In genomic region chr10:70373207-70373606, GRCm38 (mm10) we compare ENCODE assay signal across 17 mouse cellular contexts.
"Had no signal": no experiment of that assay in that cellular context is flagged by ENCODE, and none has a peak within 500 bp of the region (broad histone marks: within the 10 kb centered on the region; RNA-seq: fewer than 3 reads in every experiment).

No protein-coding gene starts in this region.

- H3K27ac ChIP-seq: limb, embryonic 10.5 days; limb, embryonic 13.5 days; liver, embryonic 12.5 days; liver, embryonic 15.5 days; macrophage; midbrain, embryonic 13.5 days; neural tube, embryonic 13.5 days had no signal

- H3K9ac ChIP-seq: limb, embryonic 13.5 days; liver, embryonic 12.5 days; liver, embryonic 15.5 days; midbrain, embryonic 13.5 days; neural tube, embryonic 13.5 days had no signal

- H3K4me2 ChIP-seq: limb, embryonic 13.5 days; liver, embryonic 12.5 days; liver, embryonic 15.5 days; midbrain, embryonic 13.5 days; neural tube, embryonic 13.5 days had no signal

- H3K36me3 ChIP-seq: limb, embryonic 10.5 days; limb, embryonic 13.5 days; liver, embryonic 12.5 days; liver, embryonic 15.5 days; midbrain, embryonic 13.5 days; neural tube, embryonic 13.5 days had no signal

- H3K27me3 ChIP-seq: limb, embryonic 13.5 days; liver, embryonic 12.5 days; liver, embryonic 15.5 days; midbrain, embryonic 13.5 days; neural tube, embryonic 13.5 days had no signal

- H3K9me3 ChIP-seq: limb, embryonic 10.5 days; limb, embryonic 13.5 days; liver, embryonic 15.5 days; midbrain, embryonic 13.5 days; neural tube, embryonic 13.5 days had no signal

- ATAC-seq: intestine, embryonic 16.5 days; liver, embryonic 12.5 days; midbrain, embryonic 13.5 days had no signal

- H3K4me3 ChIP-seq: limb, embryonic 10.5 days; limb, embryonic 13.5 days; liver, embryonic 12.5 days; liver, embryonic 15.5 days; midbrain, embryonic 13.5 days; neural tube, embryonic 13.5 days had no signal

- DNase-seq: kidney, adult 18-20 months; kidney, postnatal 14 days; kidney, postnatal 4 days; layer of hippocampus, postnatal 36 days; liver; lung, adult 18-20 months; retina, postnatal 1 day; thymus, adult 18-20 months; thymus, postnatal 36 days had no signal

- H3K4me1 ChIP-seq: liver, embryonic 12.5 days; liver, embryonic 15.5 days had no signal
